Mouse (Mus musculus) midbrain, embryonic 14.5 days (tissue): ENCODE data around the gene Fbn1. TPM values are rescaled to one million over a fixed set of nuclear protein-coding genes. Genes with fewer than 3 reads are reported as not detected.

ENCODE experiments used
- ATAC-seq: fragments of 200-750 bp; cut with Nextera tagmentation; 2 replicates; pipeline ENCODE4 v1.8.0; 2017; ENCODE audit warnings: moderate number of reproducible peaks, moderate library complexity; ENCODE audit not compliant: low FRiP score, low TSS enrichment
- DNase-seq: peaks from one replicate; pipeline ENCODE4 v3.0.0-alpha.2; 2015
- H3K27ac ChIP-seq: fragments of 300-500 bp; sonication (generic); replicated peaks from 2 replicates; pipeline ENCODE4 v1.5.1; 2014; ENCODE audit warnings: mild to moderate bottlenecking, low read depth, low read length, moderate library complexity
- H3K27me3 ChIP-seq: fragments of 300-500 bp; sonication (generic); 2 replicates; pipeline ENCODE4 v1.6.1; 2014; ENCODE audit warnings: low read length, control low read depth, mixed read lengths; ENCODE audit not compliant: control insufficient read depth, insufficient read depth
- H3K36me3 ChIP-seq: fragments of 300-500 bp; sonication (generic); 2 replicates; pipeline ENCODE4 v1.6.1; 2014; ENCODE audit warnings: low read length, control low read depth; ENCODE audit not compliant: control insufficient read depth, insufficient read depth
- H3K4me1 ChIP-seq: fragments of 300-500 bp; sonication (generic); 2 replicates; pipeline ENCODE4 v1.6.1; 2014; ENCODE audit warnings: mild to moderate bottlenecking, antibody characterized with exemption, low read length, control low read depth; ENCODE audit not compliant: control insufficient read depth, insufficient read depth
- H3K4me2 ChIP-seq: fragments of 300-500 bp; sonication (generic); 2 replicates; pipeline ENCODE4 v1.6.1; 2014; ENCODE audit warnings: mild to moderate bottlenecking, low read length, moderate library complexity
- H3K4me3 ChIP-seq: fragments of 300-500 bp; sonication (generic); replicated peaks from 2 replicates; pipeline ENCODE4 v1.5.1; 2014; ENCODE audit warnings: low read depth, low read length
- H3K9ac ChIP-seq: fragments of 300-500 bp; sonication (generic); replicated peaks from 2 replicates; pipeline ENCODE4 v1.6.1; 2014; ENCODE audit warnings: mild to moderate bottlenecking, low read length, moderate library complexity
- H3K9me3 ChIP-seq: fragments of 300-500 bp; sonication (generic); 2 replicates; pipeline ENCODE4 v1.6.1; 2016; ENCODE audit warnings: low read length, control low read depth, mixed read lengths; ENCODE audit not compliant: control insufficient read depth
- WGBS: fragments of 180-500 bp; shearing (Covaris S2); extraction: QIAGEN DNeasy Blood & Tissue Kit; methylation state at CpG from one replicate; pipeline ENCODE4 v1.1.7; 2014; 5-methylcytosine and 5-hydroxymethylcytosine counted together
- polyA plus RNA-seq: library from polyadenylated mRNA; unstranded; fragments of >200 nt; fragmentation: Nextera tagmentation; extraction: Ambion mirVana; gene quantifications from 2 replicates; pipeline ENCODE4 v1.2.1, GENCODE M21; 2014

Gene Fbn1
- polyA plus RNA-seq, 1 experiment from 2014 or later = 4.4 TPM

DNA sequence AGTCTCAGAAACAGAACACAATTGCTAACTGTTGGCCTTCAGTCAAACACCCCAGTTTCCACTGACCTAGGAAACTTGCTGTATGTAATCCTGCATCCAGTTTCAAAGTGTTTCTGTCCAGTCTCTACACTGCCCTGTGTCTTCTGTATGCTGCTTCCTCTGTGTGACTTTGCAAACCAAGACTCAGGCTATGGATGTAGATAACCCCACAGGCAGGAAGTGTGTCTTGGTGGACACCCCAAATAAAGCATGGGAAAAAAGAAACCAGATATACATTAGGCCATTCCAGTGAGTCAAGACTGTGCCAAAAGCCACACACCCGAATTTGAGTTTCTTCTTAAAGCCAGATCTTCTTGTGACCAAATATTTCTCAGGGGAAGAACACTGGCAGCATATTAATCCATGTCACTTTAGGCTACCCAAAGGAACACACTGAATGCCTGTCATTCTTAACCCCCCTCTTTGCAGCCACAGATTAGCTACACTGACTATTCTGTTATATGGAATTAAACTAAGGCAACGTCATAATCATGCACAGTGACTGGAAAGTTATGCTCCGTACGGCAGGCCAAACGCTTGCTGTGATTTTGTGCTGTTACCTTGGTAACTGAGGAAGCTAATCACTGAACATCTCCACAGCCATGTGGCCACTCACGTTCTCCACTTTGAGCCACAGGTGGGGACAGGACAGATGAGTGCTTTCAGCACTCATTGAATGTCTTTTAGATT lies 55.3 kb downstream of the Fbn1 start:
- Histone ChIP-seq H3K4me2 (no peak overlapping the region), H3K4me1 (peaks cover 11% of the 10 kb centered on the region), H3K27ac (no peak overlapping the region), H3K27me3 (no peaks in the 10 kb centered on the region), H3K9ac (no peak overlapping the region), H3K9me3 (no peaks in the 10 kb centered on the region), H3K36me3 (no peaks in the 10 kb centered on the region), H3K4me3 (no peak overlapping the region)
- DNase-seq = peak; percentile 42
- no peak; the same call in 1 of the 2 replicates for ATAC-seq
- WGBS = 10% methylated on average over 6 of the region's 6 CpGs

DNA sequence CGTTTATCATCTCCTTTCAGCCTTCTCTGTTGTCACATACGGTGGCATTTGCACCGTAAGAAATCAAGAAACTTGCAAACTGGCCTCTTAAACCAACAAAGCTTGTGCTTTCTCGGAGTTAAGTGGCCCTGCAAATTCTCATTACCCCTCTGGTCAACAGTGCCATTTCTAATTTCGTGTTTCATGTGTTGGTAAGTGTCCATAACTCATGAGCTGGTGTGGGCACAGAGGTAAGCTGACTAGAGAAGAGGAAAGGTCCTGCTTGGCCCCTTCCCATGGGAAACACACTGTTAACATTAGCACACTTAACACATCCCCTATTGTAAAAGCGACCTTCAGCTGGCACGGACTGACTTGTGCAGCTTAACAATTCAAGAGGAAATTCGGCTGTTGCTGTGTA lies 58.4 kb downstream of the Fbn1 start:
- no peaks in the 10 kb centered on the region for H3K27me3 ChIP-seq
- ATAC-seq (no peak), DNase-seq (no peak)
- no peak overlapping the region for H3K4me3 ChIP-seq
- H3K9ac ChIP-seq = no peak overlapping the region
- 91% methylated on average over 8 of the region's 8 CpGs for WGBS
- no peaks in the 10 kb centered on the region for H3K9me3 ChIP-seq
- no peaks in the 10 kb centered on the region for H3K36me3 ChIP-seq
- no peak overlapping the region for H3K4me2 ChIP-seq
- H3K27ac ChIP-seq = no peak overlapping the region
- peaks cover 11% of the 10 kb centered on the region for H3K4me1 ChIP-seq

DNA sequence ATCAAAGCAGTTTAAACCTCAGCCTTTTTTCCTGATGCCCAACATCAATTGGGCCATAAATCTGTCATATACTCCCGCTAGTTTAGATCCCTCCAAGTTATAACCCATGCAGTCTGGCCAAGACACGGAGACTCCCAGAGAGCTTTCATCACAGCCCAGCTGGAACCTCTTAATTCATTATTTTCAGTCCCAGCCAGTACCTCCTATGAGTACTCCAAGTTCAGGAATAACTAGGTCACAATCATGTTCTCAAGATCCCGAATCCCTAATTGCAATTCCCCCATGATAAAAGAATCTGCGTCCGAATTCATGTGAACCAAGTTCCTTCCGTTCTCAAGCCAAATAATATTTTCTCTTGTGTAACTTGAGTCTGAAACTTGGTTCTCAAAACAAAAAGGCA lies 58.9 kb downstream of the Fbn1 start:
- Histone ChIP-seq H3K4me2 (no peak overlapping the region), H3K4me3 (no peak overlapping the region), H3K27me3 (no peaks in the 10 kb centered on the region), H3K9ac (no peak overlapping the region), H3K4me1 (peaks cover 11% of the 10 kb centered on the region), H3K27ac (no peak overlapping the region), H3K9me3 (no peaks in the 10 kb centered on the region), H3K36me3 (no peaks in the 10 kb centered on the region)
- no peak for DNase-seq
- WGBS = 92% methylated on average over 6 of the region's 6 CpGs
- no peak for ATAC-seq

DNA sequence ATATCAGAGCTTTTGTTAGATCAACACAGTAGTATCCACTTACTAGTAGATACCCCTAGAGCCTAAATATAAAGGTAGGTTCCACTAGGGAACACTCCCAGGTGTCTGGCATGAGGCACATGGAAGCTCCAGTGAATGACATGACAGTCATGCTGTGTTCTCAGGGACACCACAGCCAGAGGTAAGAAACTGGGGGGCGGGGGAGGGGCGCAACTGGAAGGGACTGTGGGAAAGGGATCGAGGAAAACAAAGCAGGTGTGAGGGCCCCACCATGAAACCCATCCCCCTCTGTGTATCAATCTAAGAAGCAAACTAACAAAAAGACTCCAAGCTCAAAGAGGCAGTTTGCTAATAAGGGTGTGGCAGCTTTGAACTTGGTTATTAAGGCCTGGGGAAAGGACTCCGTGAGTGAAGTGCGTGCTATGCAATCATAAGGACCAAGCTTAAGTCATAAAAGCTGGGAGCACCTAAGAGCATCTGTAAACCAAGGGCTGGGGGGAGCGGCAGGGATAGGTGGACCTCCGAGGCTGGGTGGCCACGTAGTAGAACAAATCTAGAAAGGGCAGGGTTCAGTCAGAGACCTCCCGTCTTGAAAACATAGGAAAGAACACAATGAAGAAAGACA lies 60.4 kb downstream of the Fbn1 start:
- no peaks in the 10 kb centered on the region for H3K9me3 ChIP-seq
- H3K27me3 ChIP-seq = no peaks in the 10 kb centered on the region
- H3K4me1 ChIP-seq = 0 out of 2 replicates have a peak, but pooled peaks cover 3% of the 10 kb centered on the region
- WGBS = 83% methylated on average over 9 of the region's 9 CpGs
- H3K36me3 ChIP-seq = no peaks in the 10 kb centered on the region
- H3K4me2 ChIP-seq = no peak overlapping the region
- H3K9ac ChIP-seq = no peak overlapping the region
- no peak for DNase-seq
- no peak overlapping the region for H3K4me3 ChIP-seq
- H3K27ac ChIP-seq = no peak overlapping the region
- no peak for ATAC-seq

DNA sequence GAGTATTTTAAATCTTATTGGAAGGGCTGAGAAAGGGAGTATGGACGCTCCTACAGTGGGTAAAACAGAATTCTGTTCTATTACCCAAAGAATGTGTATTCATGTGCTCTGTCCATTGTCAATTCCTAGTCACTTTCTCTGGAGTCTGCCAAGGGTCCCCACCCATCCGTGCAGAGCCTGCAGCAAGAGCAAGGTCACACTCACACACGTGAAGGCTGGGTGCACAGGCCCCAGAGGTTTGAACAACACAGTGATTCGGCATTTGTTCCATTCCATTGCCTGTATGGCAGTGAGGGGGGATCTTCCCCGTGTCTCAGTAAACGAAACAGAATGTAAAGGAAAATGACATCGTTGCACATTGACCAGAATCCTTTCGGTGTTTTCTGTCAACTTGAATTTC lies 69.4 kb downstream of the Fbn1 start:
- H3K4me2 ChIP-seq = no peak overlapping the region
- WGBS = 68% methylated on average over 8 of the region's 8 CpGs
- no peak for DNase-seq
- no peaks in the 10 kb centered on the region for H3K27me3 ChIP-seq
- H3K4me1 ChIP-seq = no peaks in the 10 kb centered on the region
- H3K36me3 ChIP-seq = no peaks in the 10 kb centered on the region
- no peak for ATAC-seq
- no peaks in the 10 kb centered on the region for H3K9me3 ChIP-seq
- H3K9ac ChIP-seq = no peak overlapping the region
- no peak overlapping the region for H3K4me3 ChIP-seq
- H3K27ac ChIP-seq = no peak overlapping the region

DNA sequence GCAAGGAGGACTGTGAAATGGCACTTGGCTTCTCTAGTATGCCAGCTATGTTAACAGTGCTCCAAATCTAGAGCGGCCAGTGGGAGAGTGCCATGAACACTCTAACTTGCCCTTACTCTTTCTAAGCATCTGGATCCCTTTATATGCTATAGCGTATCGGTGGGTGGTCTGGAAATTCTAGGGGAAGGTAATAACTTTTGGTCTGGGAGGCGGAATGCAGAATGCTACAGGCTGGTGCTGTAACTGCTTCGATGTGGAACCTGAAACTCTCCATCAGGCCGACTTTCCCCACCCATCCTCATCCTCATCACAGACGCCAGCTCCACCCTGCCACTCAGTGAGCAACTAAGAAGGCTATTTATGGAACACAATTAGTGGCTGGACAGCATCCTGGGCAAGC lies 71.6 kb downstream of the Fbn1 start:
- ATAC-seq (no peak), DNase-seq (no peak)
- H3K9ac ChIP-seq = no peak overlapping the region
- no peaks in the 10 kb centered on the region for H3K36me3 ChIP-seq
- no peaks in the 10 kb centered on the region for H3K4me1 ChIP-seq
- H3K4me3 ChIP-seq = no peak overlapping the region
- H3K27ac ChIP-seq = no peak overlapping the region
- no peaks in the 10 kb centered on the region for H3K27me3 ChIP-seq
- WGBS = 90% methylated on average over 7 of the region's 7 CpGs
- H3K9me3 ChIP-seq = no peaks in the 10 kb centered on the region
- H3K4me2 ChIP-seq = no peak overlapping the region

DNA sequence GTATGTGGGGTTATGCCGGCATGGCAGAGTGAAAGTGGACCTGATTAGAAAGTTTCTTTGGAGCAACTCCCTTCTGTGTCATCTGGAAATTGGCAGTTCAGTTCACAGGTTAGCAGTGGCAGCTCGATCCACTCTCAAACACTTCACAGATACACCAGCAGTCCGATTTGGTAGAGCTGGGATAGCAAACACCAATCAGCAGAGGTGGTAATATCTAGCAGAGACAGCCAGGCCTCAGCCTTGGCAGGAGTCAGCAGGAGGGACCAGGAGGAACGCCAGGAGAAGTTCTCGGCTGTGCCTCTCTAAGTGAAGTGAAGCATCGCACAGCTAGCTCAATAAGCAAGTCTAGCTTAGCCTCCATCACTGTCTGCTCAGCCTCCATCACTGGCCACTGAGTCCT lies 74.3 kb downstream of the Fbn1 start:
- Histone ChIP-seq H3K27ac (no peak overlapping the region), H3K27me3 (no peaks in the 10 kb centered on the region), H3K9me3 (no peaks in the 10 kb centered on the region), H3K4me3 (no peak overlapping the region), H3K9ac (no peak overlapping the region), H3K36me3 (no peaks in the 10 kb centered on the region), H3K4me2 (no peak overlapping the region), H3K4me1 (no peaks in the 10 kb centered on the region)
- DNase-seq (no peak), ATAC-seq (no peak)
- WGBS = 91% methylated on average over 6 of the region's 6 CpGs

DNA sequence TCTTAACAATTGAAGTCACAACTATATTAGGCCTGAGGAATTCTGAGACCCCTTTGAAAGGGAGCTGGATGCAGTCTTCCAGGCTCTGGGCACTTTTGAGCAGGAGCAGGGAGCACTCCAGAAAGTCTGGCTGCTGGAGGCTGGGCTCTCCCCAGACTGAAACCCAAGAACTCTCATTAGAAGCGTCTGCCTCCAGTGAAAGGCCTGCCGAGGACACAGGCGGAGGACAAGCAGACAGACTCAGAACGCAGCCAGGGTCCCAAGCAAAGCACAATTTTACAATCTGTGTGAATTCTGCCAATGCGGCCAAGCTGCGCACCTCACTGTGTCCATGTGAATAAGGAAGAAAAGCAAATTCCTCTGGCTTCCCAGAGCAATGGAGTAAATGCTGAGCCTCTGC lies 76.3 kb downstream of the Fbn1 start:
- H3K9me3 ChIP-seq = no peaks in the 10 kb centered on the region
- H3K4me3 ChIP-seq = no peak overlapping the region

DNA sequence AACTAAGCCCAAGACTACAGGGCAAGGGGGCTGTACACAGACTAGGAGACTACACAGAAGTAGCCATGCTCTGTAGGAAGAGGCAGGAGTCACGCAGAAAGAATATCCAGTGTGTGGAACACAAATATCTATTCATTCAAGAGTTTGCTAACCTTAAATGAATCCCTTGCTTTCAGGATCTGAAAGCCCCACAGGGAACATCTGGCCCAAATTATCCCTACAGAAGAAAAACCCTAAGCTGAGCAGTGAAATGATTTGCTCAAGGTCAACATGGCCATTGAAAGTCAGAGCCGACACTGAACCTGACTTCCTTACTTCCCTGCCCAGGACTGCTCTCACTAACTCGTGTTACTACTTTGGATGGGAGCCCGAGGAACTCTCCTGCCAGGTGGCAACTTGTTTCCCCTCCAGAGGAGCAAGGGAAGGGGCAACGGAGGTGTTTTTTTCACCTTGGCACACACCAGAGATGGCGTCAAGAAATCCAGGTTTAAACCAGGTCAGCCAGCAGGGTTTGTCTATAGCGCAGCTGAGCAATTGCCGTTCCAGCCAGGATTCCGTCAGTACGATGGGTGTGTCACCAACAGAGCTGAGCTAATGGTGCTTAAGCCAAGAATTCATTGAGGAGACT lies 78.9 kb downstream of the Fbn1 start:
- no peak for DNase-seq
- Histone ChIP-seq H3K36me3 (no peaks in the 10 kb centered on the region), H3K9ac (no peak overlapping the region), H3K27me3 (no peaks in the 10 kb centered on the region), H3K4me3 (no peak overlapping the region), H3K4me1 (no peaks in the 10 kb centered on the region), H3K9me3 (no peaks in the 10 kb centered on the region), H3K4me2 (no peak overlapping the region), H3K27ac (no peak overlapping the region)
- 89% methylated on average over 10 of the region's 10 CpGs for WGBS
- no peak for ATAC-seq

More for the DNA sequence above, 76.3 kb downstream of the Fbn1 start:
- no peak for DNase-seq
- H3K9ac ChIP-seq = no peak overlapping the region
- no peak for ATAC-seq
- no peaks in the 10 kb centered on the region for H3K4me1 ChIP-seq
- 77% methylated on average over 6 of the region's 6 CpGs for WGBS
- H3K4me2 ChIP-seq = no peak overlapping the region
- H3K36me3 ChIP-seq = no peaks in the 10 kb centered on the region
- H3K27me3 ChIP-seq = no peaks in the 10 kb centered on the region
- H3K27ac ChIP-seq = no peak overlapping the region
